Mouse (Mus musculus): ENCODE measurements at regions not wholly inside any gene's neighbourhood (a gene's known extent, or its start where the extent isn't known, plus 50 kb on each side); places are given as distances from the start of the nearest gene placed in this dataset.

DNA sequence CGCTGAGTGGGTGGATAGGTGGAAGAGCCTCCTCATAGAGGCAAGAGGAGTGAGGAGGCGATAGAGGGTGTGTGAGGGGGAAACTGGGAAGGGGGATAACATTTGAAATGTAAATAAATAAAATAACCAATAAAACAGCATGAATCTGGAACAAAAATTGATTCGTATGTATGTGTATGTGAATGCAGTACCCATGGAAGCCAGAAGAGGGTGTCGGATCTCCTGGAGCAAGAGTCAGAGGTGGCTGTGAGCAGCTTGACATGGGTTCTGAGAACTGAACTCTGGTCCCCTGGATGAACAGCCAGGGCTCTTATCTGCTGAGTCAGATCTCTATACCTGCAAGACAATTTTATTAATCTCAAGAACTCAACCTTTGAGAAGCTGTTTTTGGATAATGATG is 81.4 kb downstream of the Tfap2b start:
- DNase-seq (ENCODE audit: low spot score in 2 of 2) = no peak

DNA sequence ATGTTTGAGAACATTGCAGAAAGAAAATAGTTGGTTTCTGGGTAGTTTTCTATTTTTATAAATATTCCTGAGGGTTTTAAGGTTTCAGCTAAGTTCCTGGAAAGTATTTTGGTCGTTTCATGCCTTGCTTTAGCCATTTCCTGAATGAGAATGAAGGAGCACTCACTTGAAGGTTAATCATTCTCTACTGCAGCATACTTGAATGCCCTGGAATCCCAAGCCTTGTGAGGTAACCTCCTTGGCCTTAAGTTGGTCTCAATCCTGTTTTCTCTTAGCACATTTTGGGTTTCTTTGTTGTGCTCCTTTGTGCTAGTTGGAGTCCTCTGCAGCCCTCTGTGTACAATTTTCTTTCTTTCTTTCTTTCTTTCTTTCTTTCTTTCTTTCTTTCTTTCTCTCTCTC is 112.9 kb downstream of the Tfap2b start:
- no peak for DNase-seq (ENCODE audit: low spot score in 2 of 2)

DNA sequence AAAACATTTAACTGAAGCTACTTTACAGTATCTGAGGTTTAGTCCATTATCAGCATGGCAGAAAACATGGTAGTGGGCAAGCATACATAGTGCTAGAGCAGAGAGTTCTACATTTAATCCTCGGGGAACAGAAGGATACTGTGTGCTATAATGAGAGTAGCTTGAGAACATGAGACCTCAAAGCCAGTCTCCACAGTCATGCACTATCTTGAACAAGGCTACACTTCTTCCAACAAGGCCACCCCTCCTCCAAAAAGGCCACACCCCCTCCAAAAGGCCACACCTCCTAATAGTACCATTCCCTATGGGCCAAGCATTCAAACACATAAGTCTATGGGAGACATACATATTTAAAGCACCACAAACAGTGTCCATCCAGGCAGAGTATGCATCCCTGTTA is 127.3 kb downstream of the Tfap2b start:
- no peak for DNase-seq (ENCODE audit: low spot score in 2 of 2)

DNA sequence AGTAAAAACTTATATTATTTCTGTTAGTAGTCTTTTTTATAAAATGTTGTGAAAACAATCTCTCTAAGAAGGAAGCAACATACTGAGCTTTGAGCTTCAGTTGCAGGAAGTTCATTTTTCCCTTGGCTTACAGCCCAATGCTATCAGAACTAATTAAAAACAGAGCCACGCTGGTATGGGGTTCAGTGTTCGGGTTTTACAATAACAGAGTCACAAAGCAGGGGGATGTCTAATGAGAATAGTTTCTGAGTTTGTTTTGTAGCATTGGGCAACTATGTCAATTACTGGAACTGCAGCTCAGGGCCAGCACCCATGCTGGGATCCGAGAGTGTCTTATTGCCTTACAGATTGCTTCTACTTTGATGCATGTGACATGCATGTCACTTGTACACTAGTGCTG is 128.5 kb downstream of the Tfap2b start:
- no peak for DNase-seq (ENCODE audit: low spot score in 2 of 2)

DNA sequence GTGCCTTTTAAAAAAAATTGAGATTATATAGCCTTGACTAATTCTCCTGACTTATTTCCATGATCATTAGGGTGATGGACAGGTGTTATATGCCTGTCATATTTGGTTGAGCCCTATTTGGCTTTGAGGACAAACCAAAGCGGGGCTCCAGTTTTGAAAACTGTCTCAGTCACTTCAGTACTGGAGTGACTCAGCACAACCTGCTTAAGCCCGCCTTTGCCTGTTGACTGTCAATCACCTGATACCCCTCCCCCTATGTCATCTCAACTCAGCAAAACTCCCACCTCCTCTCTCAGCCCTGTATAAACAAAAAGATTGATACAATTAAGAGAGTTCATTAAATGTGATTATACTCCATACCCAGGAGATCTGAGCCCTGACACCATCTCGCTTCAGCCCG is 135.7 kb downstream of the Tfap2b start:
- DNase-seq (ENCODE audit: low spot score in 2 of 2) = no peak

DNA sequence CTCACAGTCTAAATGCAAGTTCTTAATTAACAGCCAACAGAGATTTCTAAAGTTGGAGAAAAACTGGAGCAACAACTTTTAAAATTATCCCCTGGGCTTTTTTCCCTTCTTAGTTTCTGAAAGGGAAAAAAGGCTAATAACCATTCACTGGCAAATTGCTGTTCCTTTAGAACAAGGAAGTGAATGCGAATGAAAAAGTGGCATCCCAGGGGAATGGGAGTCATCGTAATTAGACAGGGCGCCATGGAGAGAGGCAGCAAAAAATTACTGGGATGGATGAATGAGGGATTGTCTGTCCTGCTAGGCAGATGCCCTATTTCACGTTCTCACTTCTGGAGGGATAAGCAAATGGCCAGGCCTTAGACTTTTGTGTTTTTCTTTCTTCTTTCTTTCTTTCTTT is 141.8 kb downstream of the Tfap2b start:
- DNase-seq (ENCODE audit: low spot score in 2 of 2) = no peak

DNA sequence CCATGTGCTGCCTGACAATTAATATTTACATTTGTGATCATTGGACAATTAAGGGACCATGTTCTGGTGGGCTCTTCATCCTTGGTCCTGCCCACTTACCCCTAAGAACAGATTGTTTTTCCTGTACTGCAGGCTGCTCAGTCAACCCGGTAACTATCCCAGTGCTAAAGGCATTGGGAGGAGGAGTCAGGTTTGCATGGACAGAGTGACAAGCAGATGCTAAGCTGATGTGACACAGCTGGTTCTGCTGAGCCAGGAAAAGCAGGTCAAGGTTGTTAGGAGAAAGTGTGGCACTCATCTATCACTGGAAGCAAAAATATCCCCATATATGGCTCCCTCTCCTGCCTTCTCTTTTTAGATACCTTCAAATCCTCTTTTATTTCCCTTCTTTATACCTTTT is 176.1 kb downstream of the Tfap2b start:
- DNase-seq (ENCODE audit: low spot score in 2 of 2) = no peak

DNA sequence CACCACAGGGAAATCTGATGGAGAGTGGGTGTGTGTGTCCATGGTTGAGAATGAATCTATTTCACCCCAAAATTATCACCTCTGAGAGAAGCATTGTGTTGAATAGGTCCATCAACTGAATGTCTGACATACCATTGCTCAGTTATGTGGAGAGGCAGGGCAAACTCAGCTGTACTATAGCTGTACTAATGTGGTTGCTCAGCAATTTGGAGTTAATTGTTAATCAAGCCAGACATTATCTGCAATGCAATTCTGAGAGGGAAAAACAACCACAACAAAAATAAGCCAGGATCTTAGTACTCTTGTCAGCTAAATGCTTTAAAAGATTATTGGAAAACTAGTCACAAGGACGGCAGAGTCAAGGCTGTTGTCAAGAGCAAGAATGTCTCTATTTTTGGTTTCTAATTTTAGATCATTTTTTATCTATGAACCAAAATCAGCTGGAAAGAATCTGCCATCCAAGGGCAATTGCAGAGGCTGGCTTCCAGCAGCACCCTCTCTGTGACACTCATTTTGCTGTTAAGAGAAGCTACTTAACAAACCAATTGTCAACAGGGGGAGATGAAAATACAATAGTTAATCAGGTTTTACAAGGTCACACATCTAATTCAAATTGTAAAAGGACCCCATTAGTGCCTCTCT is 180.3 kb downstream of the Tfap2b start:
- DNase-seq (ENCODE audit: low spot score in 2 of 2) = no peak

DNA sequence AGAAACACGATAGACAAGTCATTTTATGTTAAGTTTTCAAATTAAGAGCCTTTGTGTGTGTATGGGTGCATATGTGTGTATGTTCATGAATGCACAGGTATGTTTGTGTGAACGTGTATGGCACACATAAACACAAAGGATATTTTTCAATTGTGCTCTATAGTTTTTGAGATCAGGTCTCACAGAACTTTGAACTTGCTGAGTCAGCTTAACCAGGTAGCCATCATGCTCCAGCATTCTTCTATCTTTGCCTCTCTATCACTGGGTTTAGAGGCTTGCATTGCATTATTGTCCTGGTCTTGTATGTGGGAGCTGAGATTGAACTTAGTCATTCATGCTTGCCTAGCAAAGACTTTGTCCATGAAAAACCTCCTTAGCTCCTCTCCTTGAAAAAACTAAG is 198.8 kb downstream of the Tfap2b start:
- no peak for DNase-seq (ENCODE audit: low spot score in 2 of 2)

DNA sequence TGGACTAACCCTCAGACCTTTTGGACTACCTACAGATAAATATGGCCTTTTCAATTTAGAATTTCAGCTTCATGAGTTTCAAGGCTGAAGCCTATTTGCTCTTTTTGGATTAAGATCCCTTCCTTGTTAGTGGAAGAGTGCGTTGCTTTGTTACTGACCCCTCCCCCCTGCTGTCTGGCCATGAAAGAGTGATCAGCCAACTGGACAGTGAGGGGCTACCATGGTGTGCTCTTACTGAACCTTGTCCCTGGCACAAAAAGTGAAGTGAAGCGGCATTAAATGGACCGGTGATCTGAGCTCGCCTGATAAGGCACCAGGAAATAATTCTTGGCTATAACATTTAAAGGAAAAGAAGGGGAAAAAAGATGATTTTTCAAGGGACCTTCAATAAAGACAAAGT is 203.6 kb downstream of the Tfap2b start:
- DNase-seq (ENCODE audit: low spot score in 2 of 2) = no peak

DNA sequence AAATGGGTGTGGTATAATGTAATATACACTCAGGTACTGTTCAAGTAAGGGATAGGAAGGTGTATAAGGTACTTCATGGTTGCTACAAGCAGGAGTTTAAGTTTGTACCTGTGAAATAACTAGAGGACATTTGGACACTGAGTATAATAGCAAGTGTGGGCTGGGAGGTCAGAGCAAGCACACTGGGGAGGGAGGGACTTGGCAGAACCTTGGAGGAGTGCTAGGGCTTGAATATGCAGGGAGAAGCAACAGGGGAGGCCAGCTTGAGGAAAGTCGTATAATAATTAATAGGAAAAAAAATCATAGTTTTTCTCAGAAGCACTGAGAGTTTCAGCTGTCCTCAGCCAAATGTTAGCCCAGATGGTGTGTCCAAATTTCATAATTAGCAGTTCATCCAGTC is 212.4 kb downstream of the Tfap2b start:
- DNase-seq (ENCODE audit: low spot score in 2 of 2) = no peak

DNA sequence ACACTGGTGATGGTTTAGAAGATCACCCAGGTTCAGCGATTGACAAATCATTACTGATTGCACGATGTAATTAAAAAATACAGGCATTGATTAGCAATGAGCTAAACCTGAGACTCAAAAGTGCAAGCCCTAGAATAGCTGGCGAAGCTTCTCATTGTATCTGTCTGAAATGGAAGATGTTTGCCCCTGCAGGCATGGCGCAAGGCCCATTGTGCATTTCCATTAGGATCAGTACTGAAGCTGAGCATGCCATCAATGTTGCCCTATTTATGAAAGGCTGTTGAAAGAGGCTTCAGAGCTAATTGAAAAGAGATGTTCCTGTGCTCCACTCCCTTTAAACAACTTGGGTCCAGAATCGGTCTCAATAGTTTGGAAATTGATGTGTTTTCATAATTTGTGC is 242.1 kb downstream of the Tfap2b start:
- DNase-seq (ENCODE audit: low spot score in 2 of 2) = no peak

DNA sequence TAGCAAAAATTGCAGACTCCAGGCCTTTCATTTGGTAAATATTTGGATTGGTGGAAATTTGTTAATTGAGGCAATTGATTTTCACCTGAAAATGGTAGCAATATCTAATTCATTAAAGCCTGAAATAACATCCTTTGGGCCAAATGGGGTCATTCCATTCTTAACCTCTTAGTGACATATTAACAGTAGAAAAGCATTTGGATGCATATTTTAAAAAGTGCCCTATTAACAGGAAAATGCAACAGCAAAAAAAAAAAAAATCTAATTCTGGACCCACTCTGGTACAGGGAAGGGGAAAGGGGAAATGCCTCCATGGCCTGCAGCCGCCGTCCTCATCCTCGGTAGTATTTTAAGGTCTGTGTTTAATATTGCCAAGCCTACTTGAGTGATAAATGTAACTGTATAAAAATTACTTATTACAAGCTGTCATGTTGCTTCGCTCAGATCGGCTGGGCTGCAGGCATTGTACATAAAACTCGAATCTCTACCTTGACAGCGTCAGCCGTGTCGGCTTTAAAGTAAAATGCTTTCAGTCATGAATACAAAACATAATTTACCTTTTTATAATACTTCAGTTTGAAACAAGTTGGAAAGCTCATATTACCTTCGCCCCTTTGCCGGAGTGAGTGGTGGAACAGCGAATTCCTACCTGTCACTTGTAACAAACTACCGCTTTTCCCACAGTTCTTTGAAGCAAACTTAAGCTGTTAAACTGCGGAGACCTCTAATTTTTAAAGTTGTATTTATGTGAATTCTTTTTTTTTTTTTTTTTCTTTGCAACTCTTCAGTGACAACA is 250.1 kb downstream of the Tfap2b start:
- DNase-seq (ENCODE audit: low spot score in 2 of 2) = no peak

DNA sequence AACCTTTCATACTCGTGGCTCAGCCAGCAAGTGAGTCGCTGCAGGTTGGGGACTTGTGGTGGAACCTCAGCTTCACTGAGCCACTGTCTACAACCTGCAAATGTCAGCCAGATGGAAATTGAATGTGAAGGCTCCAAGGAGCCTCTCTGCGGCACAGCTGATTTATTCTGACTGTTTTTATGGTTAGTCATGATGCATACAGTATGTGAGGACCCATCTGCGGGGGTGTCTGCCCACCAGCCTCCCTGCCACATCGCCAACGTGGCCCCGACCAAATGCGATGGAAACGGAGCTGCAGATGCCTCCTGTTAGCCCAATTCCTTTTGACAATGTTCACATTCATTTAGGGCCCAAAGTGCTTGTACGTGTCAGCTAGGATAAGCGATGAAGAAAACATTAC is 251.2 kb downstream of the Tfap2b start:
- DNase-seq (ENCODE audit: low spot score in 2 of 2) = peak; percentile 4 to 21

DNA sequence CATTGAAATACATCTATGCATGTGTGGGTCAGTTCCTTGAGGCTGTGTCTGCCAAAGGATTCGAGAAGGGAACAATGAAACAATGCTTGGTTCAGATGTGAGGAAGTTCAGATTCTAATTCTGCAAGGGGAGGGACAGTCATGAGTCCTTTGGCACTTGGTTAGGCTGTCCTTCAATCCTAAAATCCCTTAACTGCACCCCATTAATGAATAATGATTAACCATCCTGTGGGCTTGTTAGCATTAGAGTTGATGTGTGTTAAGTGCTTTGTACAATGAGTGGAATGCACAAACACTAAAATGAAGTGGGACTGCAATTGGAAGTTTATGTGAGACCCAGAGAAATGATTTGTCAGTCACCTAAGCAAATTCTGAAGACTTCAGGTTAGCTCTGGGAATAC is 264.8 kb downstream of the Tfap2b start:
- DNase-seq (ENCODE audit: low spot score in 2 of 2) = no peak
